Mouse (Mus musculus): ENCODE data around the gene Gm17078.
"Not testable (repeated sequence)": the region's sequence is repeated elsewhere in the genome, so short reads cannot be mapped to it uniquely, and the experiment has no call there.

Gm17078 gene

DNA sequence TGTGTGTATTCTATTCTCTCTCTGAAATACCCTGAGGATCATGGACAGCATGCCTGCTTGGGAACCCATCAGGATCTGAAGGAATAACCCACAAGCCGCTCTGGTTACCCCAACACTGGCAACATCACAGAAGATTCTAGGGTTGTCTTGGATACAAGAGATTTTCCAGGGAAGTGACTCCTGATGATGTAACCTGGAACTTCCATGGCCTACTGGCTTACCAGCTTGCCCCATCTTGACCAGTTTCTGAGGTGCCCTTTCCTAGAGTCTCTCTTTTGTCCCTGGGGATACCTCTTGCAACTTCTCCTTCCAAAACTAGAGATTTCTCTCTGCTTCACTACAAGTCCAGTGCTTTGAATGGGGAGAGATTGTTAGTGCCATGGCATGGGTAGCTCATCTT, at the start of gene Gm17078:
Gene Gm17078, minus strand, starts transcription at position 101 of the 400 bp plus-strand sequence.
- DNase-seq (ENCODE audit: low read depth, low spot score), result no peak

DNA sequence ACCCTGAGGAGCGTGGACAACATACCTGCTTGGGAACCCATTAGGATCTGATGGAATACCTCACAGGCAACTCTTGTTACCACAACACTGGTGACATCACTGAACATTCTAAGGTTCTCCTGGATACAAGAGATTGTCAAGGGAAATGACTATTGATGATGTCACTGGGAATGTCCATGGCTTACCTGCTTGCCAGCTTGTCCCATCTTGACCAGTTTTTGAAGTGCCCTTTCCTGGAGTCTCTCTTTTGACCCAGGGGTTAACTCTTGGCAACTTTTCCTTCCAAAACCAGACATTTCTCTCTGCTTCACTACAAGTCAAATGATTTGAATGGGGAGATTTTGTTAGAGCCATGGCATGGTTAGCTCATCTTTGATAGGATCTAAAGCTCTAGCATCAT, 24.5 kb upstream of the Gm17078 start, which contains the start of gene Gm4181:
Gene Gm4181, minus strand, starts transcription at position 101 of the 400 bp plus-strand sequence.
- DNase-seq (ENCODE audit: low read depth, low spot score), result not testable (repeated sequence)

DNA sequence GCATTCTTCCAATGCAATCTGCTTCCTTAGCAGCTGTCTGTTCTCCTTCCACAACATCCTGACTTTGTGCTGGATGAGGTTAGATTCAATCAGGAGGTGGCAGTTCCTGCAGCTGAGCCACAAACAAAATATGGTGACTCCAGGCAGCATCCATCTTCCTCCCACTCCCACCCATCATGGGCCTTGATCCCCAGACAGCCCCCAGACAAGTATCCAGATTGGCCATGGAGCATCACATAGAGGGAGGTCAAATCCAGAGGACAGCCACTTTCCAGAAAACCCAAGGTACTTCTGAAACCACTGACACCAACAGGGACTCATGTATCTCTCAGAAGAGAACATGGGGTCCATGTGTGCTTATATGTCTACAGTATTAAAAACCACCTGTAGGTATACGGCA, 21.3 kb upstream of the Gm17078 start:
- DNase-seq (ENCODE audit: low read depth, low spot score), result not testable (repeated sequence)

DNA sequence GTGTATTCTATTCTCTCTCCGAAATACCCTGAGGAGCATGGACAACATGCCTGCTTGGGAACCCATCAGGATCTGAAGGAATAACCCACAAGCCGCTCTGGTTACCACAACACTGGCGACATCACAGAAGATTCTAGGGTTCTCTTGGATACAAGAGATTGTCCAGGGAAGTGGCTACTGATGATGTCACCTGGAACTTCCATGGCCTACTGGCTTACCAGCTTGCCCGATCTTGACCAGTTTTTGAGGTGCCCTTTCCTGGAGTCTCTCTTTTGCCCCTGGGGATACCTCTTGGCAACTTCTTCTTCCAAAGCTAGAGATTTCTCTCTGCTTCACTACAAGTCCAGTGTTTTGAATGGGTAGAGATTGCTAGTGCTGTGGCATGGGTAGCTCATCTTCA, 19.1 kb downstream of the Gm17078 start, which contains the start of gene Gm17174:
Gene Gm17174, minus strand, starts transcription at position 101 of the 400 bp plus-strand sequence.
- DNase-seq (ENCODE audit: low read depth, low spot score), result not testable (repeated sequence)

DNA sequence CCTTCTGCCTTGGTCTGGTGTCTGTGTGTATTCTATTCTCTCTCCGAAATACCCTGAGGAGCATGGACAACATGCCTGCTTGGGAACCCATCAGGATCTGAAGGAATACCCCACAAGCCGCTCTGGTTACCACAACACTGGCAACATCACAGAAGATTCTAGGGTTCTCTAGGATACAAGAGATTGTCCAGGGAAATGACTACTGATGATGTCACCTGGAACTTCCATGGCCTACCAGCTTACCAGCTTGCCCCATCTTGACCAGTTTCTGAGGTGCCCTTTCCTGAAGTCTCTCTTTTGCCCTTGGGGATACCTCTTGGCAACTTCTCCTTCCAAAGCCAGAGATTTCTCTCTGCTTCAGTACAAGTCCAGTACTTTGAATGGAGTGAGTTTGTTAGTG, 37.1 kb downstream of the Gm17078 start, which contains the start of gene Gm17175:
Gene Gm17175, minus strand, starts transcription at position 101 of the 400 bp plus-strand sequence.
- DNase-seq (ENCODE audit: low read depth, low spot score), result not testable (repeated sequence)
